Mouse (Mus musculus) right cerebral cortex, adult 2 months (tissue): ENCODE results near the gene Msto1.
A peak's percentile ranks its signal among the peaks of the same experiment; 100 is the strongest.
"Not testable (repeated sequence)": the region's sequence is repeated elsewhere in the genome, so short reads cannot be mapped to it uniquely, and the experiment has no call there.

ENCODE experiments used
- DNase-seq, 2 experiments: peaks; one replicate each; pipeline ENCODE4 v3.0.0; 2021 to 2022; ENCODE audit warnings: low spot score in 2 of 2

Msto1 gene

GRCm38 (mm10) chr3:88913511-88914383 lies at the start of gene Msto1:
TSS of gene Msto1 (minus strand) at chr3:88913999.
- DNase-seq = peak; percentile 92 to 94

- not testable (repeated sequence) for DNase-seq
Measured at GRCm38 (mm10) chr3:88963211-88963610, 49.4 kb upstream of the Msto1 start.

DNA sequence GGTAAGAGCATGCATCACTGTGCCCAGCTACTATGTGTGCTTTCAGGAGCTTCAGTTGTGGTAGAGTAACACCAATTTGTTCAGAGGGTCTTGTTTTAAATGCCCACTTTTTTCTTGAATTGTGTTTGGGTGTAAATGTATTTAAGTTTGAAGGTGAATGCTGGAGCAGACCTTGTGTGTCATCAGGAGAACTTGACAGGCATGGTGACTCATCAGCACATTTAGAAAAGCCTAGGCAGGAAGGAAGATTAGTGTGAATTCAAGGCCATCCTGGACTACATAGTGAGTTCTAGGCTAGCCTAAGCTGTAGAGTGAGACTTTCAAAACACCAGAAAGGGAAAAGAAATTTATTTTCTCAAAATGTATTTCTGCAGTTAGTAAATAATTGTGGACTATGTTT lies 39.9 kb upstream of the Msto1 start:
- DNase-seq = no peak

DNA sequence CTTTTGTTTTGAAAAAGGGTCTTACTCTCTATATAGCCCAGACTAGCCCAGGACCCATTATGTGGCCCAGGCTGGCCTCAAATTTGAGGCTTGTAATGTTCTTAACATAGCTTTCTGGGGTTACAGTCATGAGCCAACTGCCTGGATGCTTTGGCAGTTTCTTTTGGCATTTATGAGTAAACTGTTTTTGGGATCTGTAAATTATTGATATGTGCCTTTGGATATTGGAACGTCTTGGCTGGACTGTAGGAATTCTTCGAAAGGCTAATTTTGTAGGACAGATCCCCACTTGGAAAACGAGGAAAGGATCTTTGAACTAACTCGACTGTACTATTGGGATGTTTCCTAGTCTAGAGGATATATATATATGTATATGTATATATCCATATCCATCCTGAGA lies 39.4 kb upstream of the Msto1 start:
- no peak for DNase-seq

- no peak for DNase-seq
Measured at GRCm38 (mm10) chr3:88951327-88951800, 37.6 kb upstream of the Msto1 start.

- peak; percentile 65 to 75 for DNase-seq
Measured at GRCm38 (mm10) chr3:88950576-88951326, 37.0 kb upstream of the Msto1 start, which contains the start of the genes Ash1l and Dap3. TSS of gene Ash1l (plus strand) at chr3:88950622. TSS of gene Dap3 (minus strand) at chr3:88951181.

GRCm38 (mm10) chr3:88949786-88950575 lies 36.2 kb upstream of the Msto1 start:
- DNase-seq = peak; percentile 78 to 81

DNA sequence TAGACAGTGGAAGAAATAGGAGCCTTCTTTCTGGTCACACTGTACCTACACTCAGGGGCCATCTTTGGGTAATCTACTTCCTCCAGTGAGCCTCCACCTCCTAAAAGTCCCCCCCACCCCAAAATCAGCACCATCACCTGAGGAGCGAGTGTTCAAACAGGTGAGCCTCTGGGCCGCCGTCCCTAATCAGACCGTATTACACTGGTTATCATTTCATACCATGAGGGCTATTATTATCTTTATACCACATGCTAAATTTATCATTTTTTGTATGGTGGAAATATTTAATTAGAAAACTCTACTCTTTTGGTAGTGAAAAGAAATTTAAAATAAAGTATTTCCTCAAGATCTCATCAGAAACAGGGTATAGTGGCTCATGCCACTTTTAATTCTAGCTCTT lies 30.3 kb upstream of the Msto1 start:
- DNase-seq = no peak

GRCm38 (mm10) chr3:88942316-88942880 lies 28.6 kb upstream of the Msto1 start:
- no peak for DNase-seq

- no peak for DNase-seq
Measured at GRCm38 (mm10) chr3:88939749-88940148, 25.9 kb upstream of the Msto1 start.

DNA sequence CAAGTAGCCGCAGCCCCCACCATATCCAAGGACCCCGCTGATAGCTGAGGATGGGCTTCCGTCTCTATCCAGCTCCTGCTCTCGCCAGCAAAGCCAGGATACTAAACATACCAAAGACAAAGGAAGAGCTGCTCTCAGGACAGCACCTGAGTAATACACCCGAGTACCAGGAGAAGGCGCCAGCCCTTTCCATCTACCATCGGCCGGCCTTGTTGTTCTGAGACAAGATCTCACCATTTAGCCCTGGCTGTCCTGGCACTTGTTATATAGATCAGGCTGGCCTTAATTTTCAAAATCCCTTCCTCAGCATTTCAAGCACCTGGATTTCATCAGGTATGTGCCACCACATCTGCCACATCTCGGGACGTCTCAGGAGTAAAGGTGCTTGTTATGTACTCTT lies 25.3 kb upstream of the Msto1 start:
- DNase-seq = no peak

- DNase-seq = no peak
Measured at GRCm38 (mm10) chr3:88929501-88929900, 15.7 kb upstream of the Msto1 start.

- no peak for DNase-seq
Measured at GRCm38 (mm10) chr3:88925651-88926050, 11.9 kb upstream of the Msto1 start.

DNA sequence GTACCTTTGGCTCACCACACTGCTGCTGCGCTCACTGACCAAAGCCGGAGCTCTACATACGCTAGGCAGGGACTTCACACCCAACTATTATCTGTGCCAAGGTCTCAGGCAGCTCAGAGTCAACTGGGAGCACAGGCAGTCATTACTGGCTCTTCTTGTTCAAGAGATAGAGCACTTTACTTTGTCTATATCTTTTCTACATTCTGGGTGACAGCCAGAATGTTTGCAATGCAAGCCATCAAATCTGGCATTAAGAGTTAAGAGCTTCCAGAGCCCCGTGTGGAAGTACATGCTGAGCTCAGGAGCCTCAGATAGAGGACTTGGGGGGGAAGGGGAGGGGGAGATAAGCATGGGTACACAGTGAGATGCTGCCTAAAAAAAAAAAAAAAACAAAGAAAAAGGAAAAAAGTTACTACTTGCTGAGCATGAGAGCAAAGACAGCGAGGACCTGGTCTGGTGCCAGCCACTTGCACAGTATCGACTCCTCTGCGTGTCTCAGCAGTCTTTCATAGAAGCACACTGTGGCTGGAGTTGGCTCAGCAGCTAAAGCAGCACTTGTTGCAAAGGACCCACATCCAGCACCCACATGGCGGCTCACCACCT lies 10.3 kb upstream of the Msto1 start:
- DNase-seq = no peak

- DNase-seq = no peak
Measured at GRCm38 (mm10) chr3:88921411-88921810, 7.6 kb upstream of the Msto1 start.

DNA sequence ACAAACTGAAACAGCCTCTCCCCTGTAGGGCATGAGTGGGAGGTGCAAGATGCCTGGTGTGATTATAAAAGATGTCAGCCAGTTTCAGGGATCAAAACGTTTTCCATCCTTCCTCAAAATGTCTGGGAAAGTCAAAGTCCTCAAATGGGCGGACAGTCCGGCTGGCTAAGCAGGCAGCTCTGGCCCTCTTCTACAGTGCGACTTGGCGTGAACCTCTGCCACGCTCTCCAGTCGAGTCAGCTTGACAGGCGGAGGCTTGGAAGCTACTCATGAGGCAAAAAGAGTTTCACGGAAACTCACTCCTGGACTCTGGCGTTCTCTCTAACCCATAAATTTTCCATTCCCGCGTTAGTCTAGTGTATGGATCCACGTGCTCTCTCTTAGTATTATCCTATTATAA lies 5.2 kb upstream of the Msto1 start:
- no peak for DNase-seq

- DNase-seq = no peak
Measured at GRCm38 (mm10) chr3:88914384-88914810, 598 bp upstream of the Msto1 start.

- DNase-seq = no peak
Measured at GRCm38 (mm10) chr3:88912585-88912984, 1.2 kb downstream of the Msto1 start.

- DNase-seq = no peak
Measured at GRCm38 (mm10) chr3:88906393-88907159, 7.2 kb downstream of the Msto1 start.

DNA sequence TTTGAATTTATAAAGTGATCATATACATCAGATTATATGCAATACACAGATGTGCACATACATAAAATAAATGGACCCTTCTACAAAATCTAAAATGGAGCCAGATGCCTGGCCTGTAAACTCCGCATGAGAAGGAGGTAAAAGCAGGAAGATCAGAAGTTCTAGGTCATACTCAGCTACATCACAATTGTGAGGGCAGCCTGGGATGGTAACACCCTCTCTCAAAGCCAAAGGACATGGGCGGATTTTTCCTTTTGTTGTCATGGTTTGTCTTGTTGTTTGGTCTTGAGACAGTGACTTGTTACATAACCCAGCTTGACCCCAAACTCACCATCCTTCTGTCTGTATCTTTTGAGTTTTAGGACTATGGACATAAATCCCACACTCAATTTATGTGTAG lies 8.1 kb downstream of the Msto1 start:
- DNase-seq = no peak
